In the genomic region with DNA sequence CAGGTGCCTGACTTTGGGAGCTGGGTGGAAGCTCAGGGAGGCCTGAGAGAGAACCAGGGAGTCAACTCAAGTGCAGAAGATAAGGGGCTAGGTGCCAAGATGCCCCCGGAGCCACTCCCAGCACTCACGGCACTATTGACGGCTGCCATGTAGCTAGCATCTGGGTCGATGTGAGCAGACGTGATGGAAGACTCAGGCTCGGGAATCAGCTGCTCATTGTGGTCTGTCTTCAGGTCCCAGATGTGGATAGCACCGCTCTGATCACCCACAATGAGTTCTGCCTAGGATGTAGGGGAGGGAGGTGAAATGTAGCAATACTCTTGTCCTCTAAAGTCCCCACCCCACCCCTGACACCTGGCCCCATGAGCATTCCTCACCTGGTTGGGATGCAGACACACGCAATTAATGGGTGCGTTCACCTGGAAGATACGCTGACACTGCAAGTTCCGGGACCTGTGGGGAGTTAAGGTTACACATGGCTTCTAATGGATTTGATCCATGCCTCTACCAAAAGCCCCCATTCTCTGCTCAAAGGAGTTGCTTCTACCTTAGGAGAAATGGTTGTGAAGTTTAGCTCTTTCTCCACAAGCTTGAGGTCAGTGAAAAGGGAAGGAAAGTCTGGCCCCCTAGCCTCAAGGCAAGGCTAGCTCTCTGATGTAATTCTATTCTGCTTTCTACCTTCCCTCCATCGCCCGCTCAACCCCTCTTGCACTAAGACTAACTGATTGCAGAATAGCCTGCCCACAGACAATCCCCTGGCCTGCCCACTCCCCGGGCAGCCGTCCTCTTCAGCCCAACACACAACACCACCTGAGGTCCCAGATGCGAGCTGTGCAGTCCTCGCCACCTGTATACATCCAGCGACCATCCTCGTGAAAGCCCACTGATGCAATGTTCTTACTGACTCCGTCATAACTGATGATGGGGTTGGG, we compare ENCODE assay signal across 1 mouse cellular context.
TF ChIP-seq lines count a peak whose summit lies in the region.

No protein-coding gene starts in this region.

TF ChIP-seq in myocyte, 11 proteins besides CTCF, POLR2A, EP300 and RAD21:
- TF ChIP-seq E2F4 (IDR thresholded peaks at IDR 0.05; ENCODE audit: insufficient read depth) (no peak), USF1 (IDR thresholded peaks at IDR 0.05; ENCODE audit: low read depth) (no peak), POLR2AphosphoS2 (IDR thresholded peaks at IDR 0.05; ENCODE audit: insufficient read length, low read depth) (no peak), MYOG (IDR thresholded peaks at IDR 0.05; ENCODE audit: control insufficient read depth in 1 of 3, insufficient read depth in 1 of 3, insufficient read length in 2 of 3, low read depth in 2 of 3) (no peak), SRF (IDR thresholded peaks at IDR 0.05; ENCODE audit: control insufficient read depth, insufficient read length, low read depth) (no peak), MYOD1 (IDR thresholded peaks at IDR 0.05; ENCODE audit: control insufficient read depth in 1 of 3, insufficient read length in 2 of 3, low read depth in 2 of 3) (no peak), TCF12 (IDR thresholded peaks at IDR 0.05; ENCODE audit: insufficient read depth, poor library complexity, severe bottlenecking) (no peak), CEBPB (IDR thresholded peaks at IDR 0.05; ENCODE audit: insufficient read depth, poor library complexity, severe bottlenecking) (no peak)
TF ChIP-seq in myocyte: peak in this region for 0.
